Mouse (Mus musculus) intestine, postnatal 0 days (tissue): ENCODE measurements at regions not wholly inside any gene's neighbourhood (a gene's known extent, or its start where the extent isn't known, plus 50 kb on each side); places are given as distances from the start of the nearest gene placed in this dataset.

ENCODE experiments used
- ATAC-seq: fragments of 200-750 bp; cut with Nextera tagmentation; 2 replicates; pipeline ENCODE4 v1.8.0; 2017; ENCODE audit warnings: mild to moderate bottlenecking, moderate TSS enrichment, moderate library complexity
- H3K27ac ChIP-seq: fragments of 300-500 bp; sonication (generic); 2 replicates; pipeline ENCODE4 v1.5.1; 2014; ENCODE audit warnings: mild to moderate bottlenecking, low read depth, low read length, moderate library complexity
- H3K27me3 ChIP-seq: fragments of 300-500 bp; sonication (generic); replicated peaks from 2 replicates; pipeline ENCODE4 v1.6.1; 2014; ENCODE audit warnings: low read length, mixed read lengths; ENCODE audit not compliant: control insufficient read depth, insufficient read depth
- H3K36me3 ChIP-seq: fragments of 300-500 bp; sonication (generic); 2 replicates; pipeline ENCODE4 v1.6.1; 2014; ENCODE audit warnings: mild to moderate bottlenecking, moderate library complexity; ENCODE audit not compliant: control insufficient read depth, insufficient read depth
- H3K4me1 ChIP-seq: fragments of 300-500 bp; sonication (generic); replicated peaks from 2 replicates; pipeline ENCODE4 v1.6.1; 2014; ENCODE audit warnings: antibody characterized with exemption, low read length, mixed read lengths; ENCODE audit not compliant: control insufficient read depth, insufficient read depth
- H3K4me2 ChIP-seq: fragments of 300-500 bp; sonication (generic); replicated peaks from 2 replicates; pipeline ENCODE4 v1.6.1; 2014; ENCODE audit warnings: low read depth, mild to moderate bottlenecking, moderate library complexity
- H3K4me3 ChIP-seq: fragments of 300-500 bp; sonication (generic); 2 replicates; pipeline ENCODE4 v1.5.1; 2014; ENCODE audit warnings: low read depth, low read length
- H3K9ac ChIP-seq: fragments of 300-500 bp; sonication (generic); 2 replicates; pipeline ENCODE4 v1.6.1; 2014; ENCODE audit warnings: mild to moderate bottlenecking, low read depth, low read length
- H3K9me3 ChIP-seq: fragments of 300-500 bp; sonication (generic); 2 replicates; pipeline ENCODE4 v1.6.1; 2016; ENCODE audit warnings: mixed run types; ENCODE audit not compliant: control insufficient read depth
- CTCF ChIP-seq: sonication (generic); IDR thresholded peaks from 2 replicates; pipeline ENCODE4 v1.5.1; 2016; ENCODE audit warnings: low read depth, mild to moderate bottlenecking, control low read depth, antibody characterized with exemption, moderate library complexity
- WGBS: fragments of 180-500 bp; shearing (Covaris S2); extraction: QIAGEN DNeasy Blood & Tissue Kit; methylation state at CpG from one replicate; pipeline ENCODE4 v1.1.7; 2014; 5-methylcytosine and 5-hydroxymethylcytosine counted together

DNA sequence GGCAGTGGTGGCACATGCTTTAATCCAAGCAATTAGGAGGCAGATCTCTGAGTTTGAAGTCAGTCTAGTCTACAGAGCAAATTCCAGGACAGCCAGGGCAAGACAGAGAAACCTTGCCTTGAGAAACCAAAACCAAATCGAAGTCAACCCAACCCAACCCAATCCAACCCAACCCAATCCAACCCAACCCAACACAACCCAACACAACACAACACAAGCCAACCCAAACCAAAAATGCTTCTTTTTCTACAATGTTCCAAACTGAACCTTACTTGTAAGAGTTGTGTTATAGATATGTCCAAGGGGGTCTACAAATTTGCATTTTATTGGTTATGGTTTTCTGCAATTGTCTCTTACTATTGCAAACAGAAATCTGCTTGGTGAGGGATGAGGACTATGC, 52.8 kb upstream of the Chodl start:
- Histone ChIP-seq H3K27ac (no peak overlapping the region), H3K4me2 (no peak overlapping the region), H3K4me1 (no peaks in the 10 kb centered on the region), H3K4me3 (no peak overlapping the region), H3K9me3 (no peaks in the 10 kb centered on the region), H3K36me3 (no peaks in the 10 kb centered on the region), H3K27me3 (no peaks in the 10 kb centered on the region), H3K9ac (no peak overlapping the region)
- TF ChIP-seq CTCF, result no peak
- 73% methylated on average over 1 of the region's 1 CpGs for WGBS
- no peak for ATAC-seq

DNA sequence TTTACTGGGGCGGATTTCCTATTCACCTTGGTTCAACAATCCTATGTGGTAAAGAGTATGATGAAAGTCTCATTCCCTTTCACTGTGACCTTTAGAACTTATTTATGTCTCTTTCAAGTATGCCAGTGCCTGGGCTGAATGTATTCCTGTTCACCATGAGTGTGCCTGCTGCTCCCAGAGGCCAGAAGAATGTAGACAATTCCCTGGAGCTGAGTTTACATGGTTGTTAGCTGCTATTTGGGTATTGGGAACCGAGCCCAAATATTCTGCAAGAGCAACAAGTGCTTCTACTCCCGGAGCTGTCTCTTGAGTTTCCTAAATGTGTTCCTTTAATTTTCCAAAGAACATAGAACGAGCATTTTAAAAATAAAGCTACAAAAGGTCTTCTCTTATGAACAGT, 71.7 kb upstream of the Chodl start:
- Histone ChIP-seq H3K4me1 (no peaks in the 10 kb centered on the region), H3K27ac (no peak overlapping the region), H3K9ac (no peak overlapping the region), H3K4me3 (no peak overlapping the region), H3K9me3 (no peaks in the 10 kb centered on the region), H3K4me2 (no peak overlapping the region), H3K36me3 (no peaks in the 10 kb centered on the region), H3K27me3 (no peaks in the 10 kb centered on the region)
- no peak for ATAC-seq
- 72% methylated on average over 4 of the region's 4 CpGs for WGBS
- TF ChIP-seq CTCF, result no peak

DNA sequence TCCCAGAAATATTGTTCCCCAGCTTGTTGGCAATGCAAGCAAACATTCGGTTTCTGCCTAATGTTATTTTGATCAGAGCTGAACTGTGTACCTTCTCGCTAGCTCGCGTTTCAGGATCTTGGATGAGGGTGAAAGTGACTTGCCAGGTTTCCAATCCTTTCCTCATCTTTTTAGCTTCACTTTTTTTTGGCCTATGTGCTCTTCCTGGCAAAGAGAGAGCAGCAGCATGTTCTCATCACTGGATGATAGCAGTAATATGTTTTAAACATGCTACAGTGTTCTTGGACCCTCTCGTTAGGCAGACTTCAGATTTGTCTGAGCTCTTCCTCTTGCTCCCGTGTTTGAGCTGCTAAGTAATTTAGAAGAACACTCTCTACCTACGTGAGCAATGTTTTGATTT, 99.8 kb upstream of the Chodl start:
- no peak overlapping the region for H3K27ac ChIP-seq
- ATAC-seq, result no peak
- 71% methylated on average over 7 of the region's 7 CpGs for WGBS

DNA sequence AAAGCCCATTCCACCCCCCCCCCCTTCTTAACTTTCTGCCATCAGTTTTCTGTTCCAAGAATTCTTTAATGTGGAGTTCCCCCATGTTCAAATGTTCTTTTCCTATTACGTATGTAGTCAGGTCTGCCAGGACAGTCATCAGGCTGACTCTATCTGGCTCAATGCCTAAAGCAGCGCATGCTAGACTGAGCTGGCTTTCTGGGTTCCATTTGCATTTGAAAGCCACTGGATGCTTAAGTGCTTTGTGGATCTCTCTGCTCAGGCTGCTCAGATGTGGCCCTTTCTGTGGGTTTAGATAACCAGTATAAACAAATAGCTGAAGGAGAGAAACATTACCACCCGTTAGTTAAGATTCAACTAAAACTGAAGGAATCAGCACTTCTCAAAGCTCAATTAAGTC, 103.0 kb upstream of the Chodl start:
- Histone ChIP-seq H3K27me3 (no peaks in the 10 kb centered on the region), H3K4me1 (no peaks in the 10 kb centered on the region), H3K36me3 (no peaks in the 10 kb centered on the region), H3K9ac (no peak overlapping the region), H3K27ac (no peak overlapping the region), H3K4me3 (no peak overlapping the region), H3K9me3 (no peaks in the 10 kb centered on the region), H3K4me2 (no peak overlapping the region)
- TF ChIP-seq CTCF, result no peak
- ATAC-seq, result no peak
- 35% methylated on average over 3 of the region's 3 CpGs for WGBS

More for the DNA sequence above, 99.8 kb upstream of the Chodl start:
- Histone ChIP-seq H3K4me1 (no peaks in the 10 kb centered on the region), H3K36me3 (no peaks in the 10 kb centered on the region), H3K9ac (no peak overlapping the region), H3K9me3 (no peaks in the 10 kb centered on the region), H3K4me2 (no peak overlapping the region), H3K27me3 (no peaks in the 10 kb centered on the region), H3K4me3 (no peak overlapping the region)
- no peak for TF ChIP-seq CTCF

DNA sequence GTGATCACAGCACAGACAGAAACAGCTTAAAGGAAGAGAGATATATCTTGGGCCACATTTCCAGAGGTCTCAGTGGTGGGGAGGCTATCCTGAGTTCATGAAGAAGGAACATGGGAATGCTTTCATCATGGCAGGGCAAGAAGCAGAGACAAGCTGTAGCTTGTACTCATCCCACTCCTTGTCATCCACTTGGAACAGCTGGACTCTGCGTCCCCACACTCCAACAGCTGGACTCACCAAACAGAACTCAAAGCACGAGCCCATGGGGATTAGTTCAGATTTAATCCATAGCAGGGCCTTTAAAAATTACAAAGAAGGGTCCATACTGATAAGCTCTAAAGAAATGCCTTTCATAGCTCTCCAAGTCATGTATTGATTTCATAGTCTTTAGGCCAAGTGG, 140.7 kb upstream of the Chodl start:
- no peaks in the 10 kb centered on the region for H3K4me1 ChIP-seq
- ATAC-seq, result no peak
- no peaks in the 10 kb centered on the region for H3K36me3 ChIP-seq
- WGBS, result 70% methylated on average over 2 of the region's 2 CpGs
- H3K4me2 ChIP-seq, result no peak overlapping the region
- H3K4me3 ChIP-seq, result no peak overlapping the region
- no peak overlapping the region for H3K9ac ChIP-seq
- H3K27me3 ChIP-seq, result no peaks in the 10 kb centered on the region
- TF ChIP-seq CTCF, result no peak
- H3K9me3 ChIP-seq, result no peaks in the 10 kb centered on the region
- H3K27ac ChIP-seq, result no peak overlapping the region

DNA sequence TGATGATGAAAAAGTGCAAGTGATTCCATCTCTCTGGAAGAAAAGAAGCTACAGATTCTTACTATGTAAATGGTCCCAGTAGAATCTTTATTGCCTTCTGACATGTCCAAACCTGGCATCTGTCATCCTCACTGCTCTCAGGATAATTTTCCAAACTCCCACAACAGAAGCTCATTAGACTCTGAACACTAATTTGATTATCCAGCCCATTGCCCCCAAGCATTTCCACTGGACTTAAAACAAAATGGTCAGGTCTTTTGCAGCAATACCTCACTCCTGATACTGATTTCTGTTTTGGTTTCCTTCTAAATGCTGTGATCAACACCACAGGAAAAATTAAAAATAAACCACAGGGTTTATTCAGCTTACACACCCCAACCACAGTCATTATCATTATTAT, 171.5 kb upstream of the Chodl start:
- H3K27ac ChIP-seq, result no peak overlapping the region
- H3K27me3 ChIP-seq, result no peaks in the 10 kb centered on the region
- no peak overlapping the region for H3K4me3 ChIP-seq
- H3K36me3 ChIP-seq, result no peaks in the 10 kb centered on the region
- H3K4me1 ChIP-seq, result no peaks in the 10 kb centered on the region
- H3K9me3 ChIP-seq, result no peaks in the 10 kb centered on the region
- TF ChIP-seq CTCF, result no peak
- no peak overlapping the region for H3K4me2 ChIP-seq
- no peak for ATAC-seq
- H3K9ac ChIP-seq, result no peak overlapping the region

DNA sequence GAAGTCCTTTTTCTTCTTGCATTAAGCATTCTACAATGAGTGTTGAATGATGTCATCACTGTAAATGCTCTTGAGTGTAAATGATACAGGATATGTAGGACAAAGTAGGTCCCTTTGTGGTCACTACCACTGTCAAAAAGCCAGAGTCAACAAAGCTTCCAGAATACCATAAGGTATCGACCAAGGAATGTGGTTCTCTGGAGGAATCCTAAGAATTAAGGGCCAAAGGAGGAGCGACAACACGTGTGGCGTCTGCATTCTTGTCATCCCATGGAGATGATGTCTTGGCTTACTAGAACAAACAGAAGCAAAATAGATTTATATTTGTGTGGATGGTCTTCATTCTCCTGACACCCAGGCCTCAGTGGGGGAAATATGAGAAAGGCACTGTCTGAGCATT, 161.4 kb upstream of the D16Ertd472e start:
- no peak for TF ChIP-seq CTCF
- no peak for ATAC-seq
- Histone ChIP-seq H3K9ac (no peak overlapping the region), H3K4me1 (no peaks in the 10 kb centered on the region), H3K27ac (no peak overlapping the region), H3K36me3 (no peaks in the 10 kb centered on the region), H3K4me2 (no peak overlapping the region), H3K27me3 (no peaks in the 10 kb centered on the region), H3K9me3 (no peaks in the 10 kb centered on the region), H3K4me3 (no peak overlapping the region)
- WGBS, result 55% methylated on average over 4 of the region's 4 CpGs
